Mouse (Mus musculus) G1E (cell line): ENCODE measurements around the gene Rsph10b. TPM values are rescaled to one million over a fixed set of nuclear protein-coding genes. Genes with fewer than 3 reads are reported as not detected.
"Not testable (repeated sequence)": the region's sequence is repeated elsewhere in the genome, so short reads cannot be mapped to it uniquely, and the experiment has no call there.

Experiments used
- ATAC-seq: 2 replicates; pipeline ENCODE4 v1.8.0; 2016; ENCODE audit warnings: mild to moderate bottlenecking; ENCODE audit not compliant: insufficient number of reproducible peaks, poor library complexity, low FRiP score, severe bottlenecking; ENCODE audit errors: extremely low read depth
- DNase-seq: peaks from one replicate; pipeline ENCODE4 v3.0.0; 2012; ENCODE audit warnings: low spot score
- H3K27me3 ChIP-seq: 2 replicates; pipeline ENCODE4 v1.6.1; 2012; ENCODE audit warnings: mild to moderate bottlenecking, low read length, inconsistent platforms; ENCODE audit not compliant: insufficient read depth
- H3K36me3 ChIP-seq: replicated peaks from 2 replicates; pipeline ENCODE3; 2012; ENCODE audit warnings: mild to moderate bottlenecking, inconsistent platforms
- H3K4me1 ChIP-seq: 2 replicates; pipeline ENCODE4 v1.6.1; 2012; ENCODE audit warnings: low read depth, low read length, inconsistent platforms, mixed read lengths; ENCODE audit not compliant: insufficient read depth
- H3K4me3 ChIP-seq: 2 replicates; pipeline ENCODE4 v1.5.1; 2012; ENCODE audit warnings: low read depth, mild to moderate bottlenecking, inconsistent platforms, low read length, moderate library complexity, mixed read lengths
- H3K9me3 ChIP-seq: replicated peaks from 2 replicates; pipeline ENCODE4 v1.6.1; 2012; ENCODE audit warnings: inconsistent platforms
- CTCF ChIP-seq: IDR thresholded peaks from 2 replicates; pipeline ENCODE4 v1.5.1; 2012; ENCODE audit warnings: low read depth, low read length, inconsistent platforms, mixed read lengths
- GATA1 ChIP-seq: IDR thresholded peaks from 2 replicates; pipeline ENCODE4 v1.6.1; 2012; ENCODE audit warnings: borderline replicate concordance, low read length, inconsistent platforms, mixed read lengths
- GATA2 ChIP-seq: IDR thresholded peaks from 2 replicates; pipeline ENCODE4 v1.6.1; 2012; ENCODE audit warnings: low read depth, low read length, inconsistent platforms, borderline replicate concordance
- POLR2AphosphoS5 ChIP-seq: IDR thresholded peaks from 2 replicates; pipeline ENCODE4 v1.6.1; 2012; ENCODE audit warnings: low read depth, low read length, inconsistent platforms; ENCODE audit not compliant: insufficient replicate concordance
- TAL1 ChIP-seq: conservative IDR thresholded peaks from 2 replicates; pipeline ENCODE4 v1.6.1; 2012; ENCODE audit warnings: low read depth, low read length, inconsistent platforms, mixed read lengths
- polyA plus RNA-seq: library from polyadenylated mRNA; stranded (reverse); fragments of >175 nt; gene quantifications from 2 replicates; pipeline ENCODE4 v1.2.3, GENCODE M21; 2012
- total RNA-seq, 2 experiments: library from RNA; stranded (forward) in 1 of 2; stranded (reverse) in 1 of 2; fragments of 200-1000 nt in 1 of 2; fragments of >200 nt in 1 of 2; fragmentation: Nextera tagmentation in 1 of 2; gene quantifications; 2 replicates each; pipeline ENCODE4 v1.2.3; 2014 to 2017

The Rsph10b gene
- total and polyA plus RNA-seq, 3 experiments: 1.7 TPM; not detected in 2

GRCm38 (mm10) chr5:144002461-144003192, 69.8 kb downstream of the Rsph10b start:
- Histone ChIP-seq H3K4me3 (no peak overlapping the region), H3K27me3 (no peaks in the 10 kb centered on the region), H3K36me3 (peaks cover 89% of the 10 kb centered on the region), H3K4me1 (peaks cover 7% of the 10 kb centered on the region; the same call in 1 of the 2 replicates), H3K9me3 (no peaks in the 10 kb centered on the region)
- no peak for ATAC-seq
- no peak for TF ChIP-seq TAL1
- no peak for TF ChIP-seq GATA1
- TF ChIP-seq GATA2: no peak
- no peak for TF ChIP-seq POLR2AphosphoS5
- TF ChIP-seq CTCF: no peak
- DNase-seq: no peak

GRCm38 (mm10) chr5:144013366-144014134, 80.7 kb downstream of the Rsph10b start:
- H3K4me1 ChIP-seq: peaks cover 10% of the 10 kb centered on the region
- H3K27me3 ChIP-seq, DNase-seq, ATAC-seq, H3K9me3 ChIP-seq: not testable (repeated sequence)
- H3K4me3 ChIP-seq: peak overlapping the region; percentile 83
- H3K36me3 ChIP-seq: peaks cover 43% of the 10 kb centered on the region

GRCm38 (mm10) chr5:144014551-144015311, 81.9 kb downstream of the Rsph10b start, which contains the start of gene Ccz1:
TSS of gene Ccz1 (minus strand) at chr5:144014877.
- Histone ChIP-seq H3K4me1 (peaks cover 10% of the 10 kb centered on the region), H3K9me3 (no peaks in the 10 kb centered on the region), H3K4me3 (peak within 1 kb of the TSS; percentile 83), H3K36me3 (peaks cover 31% of the 10 kb centered on the region), H3K27me3 (peaks cover 2% of the 10 kb centered on the region; the same call in 1 of the 2 replicates)
- no peak for TF ChIP-seq GATA2
- no peak for TF ChIP-seq TAL1
- peak; percentile 90 for DNase-seq
- peak; percentile 99 for ATAC-seq

- no peaks in the 10 kb centered on the region for H3K9me3 ChIP-seq
- DNase-seq: no peak
- H3K4me3 ChIP-seq: peak overlapping the region; percentile 83
- no peak for ATAC-seq
- TF ChIP-seq GATA2 (no peak), CTCF (no peak), GATA1 (no peak), TAL1 (no peak), POLR2AphosphoS5 (no peak)
- H3K36me3 ChIP-seq: peaks cover 26% of the 10 kb centered on the region
- peaks cover 2% of the 10 kb centered on the region; the same call in 1 of the 2 replicates for H3K27me3 ChIP-seq
- H3K4me1 ChIP-seq: peaks cover 10% of the 10 kb centered on the region
Measured at GRCm38 (mm10) chr5:144015312-144015650, 82.4 kb downstream of the Rsph10b start.

GRCm38 (mm10) chr5:144015845-144016244, 83.0 kb downstream of the Rsph10b start:
- DNase-seq (no peak), ATAC-seq (no peak)
- no peaks in the 10 kb centered on the region for H3K9me3 ChIP-seq

GRCm38 (mm10) chr5:144026620-144027263, 93.9 kb downstream of the Rsph10b start, which contains the start of gene Ocm:
TSS of gene Ocm (minus strand) at chr5:144026670.
- ATAC-seq: no peak

More at GRCm38 (mm10) chr5:144015845-144016244, 83.0 kb downstream of the Rsph10b start:
- TF ChIP-seq TAL1 (no peak), CTCF (no peak), GATA2 (no peak), GATA1 (no peak), POLR2AphosphoS5 (no peak)
- Histone ChIP-seq H3K4me1 (peaks cover 10% of the 10 kb centered on the region), H3K36me3 (peaks cover 21% of the 10 kb centered on the region), H3K4me3 (no peak overlapping the region), H3K27me3 (peaks cover 2% of the 10 kb centered on the region; the same call in 1 of the 2 replicates)

More at GRCm38 (mm10) chr5:144026620-144027263, 93.9 kb downstream of the Rsph10b start, which contains the start of gene Ocm:
- Histone ChIP-seq H3K27me3 (peaks cover 23% of the 10 kb centered on the region), H3K4me1 (no peaks in the 10 kb centered on the region), H3K36me3 (no peaks in the 10 kb centered on the region), H3K9me3 (no peaks in the 10 kb centered on the region), H3K4me3 (no peak within 1 kb of the TSS)
- DNase-seq: no peak
- TF ChIP-seq CTCF (no peak), GATA1 (no peak), TAL1 (no peak), GATA2 (no peak), POLR2AphosphoS5 (no peak)
